Mouse (Mus musculus) lung, embryonic 14.5 days (tissue): ENCODE measurements at regions not wholly inside any gene's neighbourhood (a gene's known extent, or its start where the extent isn't known, plus 50 kb on each side); places are given as distances from the start of the nearest gene placed in this dataset.
"Not testable (repeated sequence)": the region's sequence is repeated elsewhere in the genome, so short reads cannot be mapped to it uniquely, and the experiment has no call there.

ENCODE experiments used
- ATAC-seq: fragments of 200-750 bp; cut with Nextera tagmentation; 2 replicates; pipeline ENCODE4 v1.8.0; 2017; ENCODE audit warnings: mild to moderate bottlenecking, moderate TSS enrichment, moderate library complexity; ENCODE audit not compliant: insufficient read depth
- DNase-seq: peaks from one replicate; pipeline ENCODE4 v3.0.0-alpha.2; 2015
- H3K27ac ChIP-seq: fragments of 300-500 bp; sonication (generic); 2 replicates; pipeline ENCODE4 v1.5.1; 2014; ENCODE audit warnings: low read depth, mild to moderate bottlenecking, moderate library complexity
- H3K27me3 ChIP-seq: fragments of 300-500 bp; sonication (generic); 2 replicates; pipeline ENCODE4 v1.6.1; 2014; ENCODE audit warnings: low read length, control low read depth; ENCODE audit not compliant: insufficient read depth
- H3K36me3 ChIP-seq: fragments of 300-500 bp; sonication (generic); 2 replicates; pipeline ENCODE4 v1.6.1; 2014; ENCODE audit warnings: control low read depth; ENCODE audit not compliant: insufficient read depth
- H3K4me1 ChIP-seq: fragments of 300-500 bp; sonication (generic); 2 replicates; pipeline ENCODE4 v1.6.1; 2014; ENCODE audit warnings: antibody characterized with exemption, control low read depth; ENCODE audit not compliant: insufficient read depth
- H3K4me2 ChIP-seq: fragments of 300-500 bp; sonication (generic); 2 replicates; pipeline ENCODE4 v1.6.1; 2014; ENCODE audit warnings: mild to moderate bottlenecking
- H3K4me3 ChIP-seq: fragments of 300-500 bp; sonication (generic); 2 replicates; pipeline ENCODE4 v1.5.1; 2014; ENCODE audit warnings: low read depth, low read length
- H3K9ac ChIP-seq: fragments of 300-500 bp; sonication (generic); 2 replicates; pipeline ENCODE4 v1.6.1; 2014
- H3K9me3 ChIP-seq: fragments of 300-500 bp; sonication (generic); 2 replicates; pipeline ENCODE4 v1.6.1; 2016; ENCODE audit warnings: low read depth, low read length, control low read depth
- CTCF ChIP-seq: IDR thresholded peaks from 2 replicates; pipeline ENCODE4 v1.5.1; 2016; ENCODE audit warnings: antibody characterized with exemption, low read depth
- WGBS: fragments of 180-500 bp; shearing (Covaris S2); extraction: QIAGEN DNeasy Blood & Tissue Kit; methylation state at CpG from one replicate; pipeline ENCODE4 v1.1.7; 2014; 5-methylcytosine and 5-hydroxymethylcytosine counted together

- Histone ChIP-seq H3K9me3 (no peaks in the 10 kb centered on the region), H3K27me3 (no peaks in the 10 kb centered on the region), H3K36me3 (no peaks in the 10 kb centered on the region), H3K27ac (no peak overlapping the region), H3K4me3 (no peak overlapping the region), H3K9ac (no peak overlapping the region), H3K4me2 (no peak overlapping the region), H3K4me1 (no peaks in the 10 kb centered on the region)
- TF ChIP-seq CTCF = no peak
- no peak for ATAC-seq
- 80% methylated on average over 5 of the region's 5 CpGs for WGBS
- no peak for DNase-seq
Observed at GRCm38 (mm10) chr10:85291733-85292476, 94.7 kb upstream of the Btbd11 start.

GRCm38 (mm10) chr10:85292477-85292855 lies 94.1 kb upstream of the Btbd11 start:
- no peak overlapping the region for H3K4me3 ChIP-seq
- H3K4me1 ChIP-seq = no peaks in the 10 kb centered on the region
- 85% methylated on average over 2 of the region's 2 CpGs for WGBS
- no peak overlapping the region for H3K27ac ChIP-seq
- H3K9ac ChIP-seq = no peak overlapping the region
- ATAC-seq = no peak
- no peak for TF ChIP-seq CTCF
- H3K9me3 ChIP-seq = no peaks in the 10 kb centered on the region
- no peak overlapping the region for H3K4me2 ChIP-seq
- H3K36me3 ChIP-seq = no peaks in the 10 kb centered on the region
- no peaks in the 10 kb centered on the region for H3K27me3 ChIP-seq
- DNase-seq = no peak

- no peak overlapping the region for H3K9ac ChIP-seq
- H3K27ac ChIP-seq = no peak overlapping the region
- DNase-seq (no peak), ATAC-seq (no peak)
- 65% methylated on average over 9 of the region's 9 CpGs for WGBS
- no peak overlapping the region for H3K4me2 ChIP-seq
- no peak overlapping the region for H3K4me3 ChIP-seq
- H3K4me1 ChIP-seq = no peaks in the 10 kb centered on the region
- no peak for TF ChIP-seq CTCF
- no peaks in the 10 kb centered on the region for H3K27me3 ChIP-seq
- no peaks in the 10 kb centered on the region for H3K9me3 ChIP-seq
- no peaks in the 10 kb centered on the region for H3K36me3 ChIP-seq
Observed at GRCm38 (mm10) chr10:85293071-85293783, 93.4 kb upstream of the Btbd11 start.

- no peak overlapping the region for H3K4me3 ChIP-seq
- no peak for ATAC-seq
- no peak overlapping the region for H3K9ac ChIP-seq
- H3K27me3 ChIP-seq = no peaks in the 10 kb centered on the region
- no peak overlapping the region for H3K4me2 ChIP-seq
- no peak for TF ChIP-seq CTCF
- no peaks in the 10 kb centered on the region for H3K4me1 ChIP-seq
- DNase-seq = no peak
- H3K9me3 ChIP-seq = no peaks in the 10 kb centered on the region
- H3K27ac ChIP-seq = no peak overlapping the region
- 66% methylated on average over 5 of the region's 5 CpGs for WGBS
- no peaks in the 10 kb centered on the region for H3K36me3 ChIP-seq
Observed at GRCm38 (mm10) chr10:85295133-85295887, 91.3 kb upstream of the Btbd11 start.

GRCm38 (mm10) chr10:85311781-85312180 lies 74.8 kb upstream of the Btbd11 start:
- Histone ChIP-seq H3K4me1 (no peaks in the 10 kb centered on the region), H3K27ac (no peak overlapping the region), H3K4me2 (no peak overlapping the region), H3K9ac (no peak overlapping the region), H3K4me3 (no peak overlapping the region), H3K9me3 (no peaks in the 10 kb centered on the region), H3K36me3 (no peaks in the 10 kb centered on the region), H3K27me3 (no peaks in the 10 kb centered on the region)
- no peak for TF ChIP-seq CTCF
- ATAC-seq = no peak
- DNase-seq = no peak

GRCm38 (mm10) chr10:85313331-85313730 lies 73.3 kb upstream of the Btbd11 start:
- H3K36me3 ChIP-seq, H3K9ac ChIP-seq, H3K4me2 ChIP-seq, ATAC-seq, H3K4me1 ChIP-seq, H3K27ac ChIP-seq, H3K27me3 ChIP-seq, H3K4me3 ChIP-seq, H3K9me3 ChIP-seq, DNase-seq: not testable (repeated sequence)
- WGBS = 90% methylated on average over 10 of the region's 10 CpGs

- no peak overlapping the region for H3K27ac ChIP-seq
- no peaks in the 10 kb centered on the region for H3K36me3 ChIP-seq
- H3K4me3 ChIP-seq = no peak overlapping the region
- no peaks in the 10 kb centered on the region for H3K4me1 ChIP-seq
- WGBS = 69% methylated on average over 1 of the region's 1 CpGs
- ATAC-seq (no peak), DNase-seq (peak; percentile 11)
- H3K9ac ChIP-seq = no peak overlapping the region
- TF ChIP-seq CTCF = no peak
- H3K9me3 ChIP-seq = no peaks in the 10 kb centered on the region
- no peak overlapping the region for H3K4me2 ChIP-seq
- H3K27me3 ChIP-seq = no peaks in the 10 kb centered on the region
Observed at GRCm38 (mm10) chr10:85320971-85321370, 65.6 kb upstream of the Btbd11 start.
